Mouse (Mus musculus): ENCODE results near the gene Npff.

The Npff gene

GRCm38 (mm10) chr15:102503924-102504782 lies 20.6 kb downstream of the Npff start:
- no peak for DNase-seq (ENCODE audit: low read depth)

GRCm38 (mm10) chr15:102503447-102503846 lies 21.3 kb downstream of the Npff start, which contains the start of gene Gm10337:
Gene Gm10337 (plus strand): TSS chr15:102503722.
- no peak for DNase-seq (ENCODE audit: low read depth)

- DNase-seq (ENCODE audit: low read depth) = no peak
Observed at GRCm38 (mm10) chr15:102502254-102502840, 22.4 kb downstream of the Npff start.

- no peak for DNase-seq (ENCODE audit: low read depth)
Observed at GRCm38 (mm10) chr15:102501084-102501814, 23.5 kb downstream of the Npff start.

GRCm38 (mm10) chr15:102500479-102500878 lies 24.3 kb downstream of the Npff start:
- DNase-seq (ENCODE audit: low read depth) = no peak

- no peak for DNase-seq (ENCODE audit: low read depth)
Observed at GRCm38 (mm10) chr15:102499851-102500250, 24.9 kb downstream of the Npff start.

- DNase-seq (ENCODE audit: low read depth) = no peak
Observed at GRCm38 (mm10) chr15:102499370-102499769, 25.4 kb downstream of the Npff start.

GRCm38 (mm10) chr15:102498322-102498721 lies 26.4 kb downstream of the Npff start:
- DNase-seq (ENCODE audit: low read depth) = no peak

GRCm38 (mm10) chr15:102487664-102488063 lies 37.1 kb downstream of the Npff start:
- DNase-seq (ENCODE audit: low read depth) = no peak

GRCm38 (mm10) chr15:102485853-102486252 lies 38.9 kb downstream of the Npff start:
- no peak for DNase-seq (ENCODE audit: low read depth)

- no peak for DNase-seq (ENCODE audit: low read depth)
Observed at GRCm38 (mm10) chr15:102483136-102483535, 41.6 kb downstream of the Npff start.

- DNase-seq (ENCODE audit: low read depth) = no peak
Observed at GRCm38 (mm10) chr15:102474520-102474919, 50.2 kb downstream of the Npff start.
